Mouse (Mus musculus) layer of hippocampus, adult 2 months (tissue): ENCODE measurements around the gene Arl8a. TPM values are rescaled to one million over a fixed set of nuclear protein-coding genes. Genes with fewer than 3 reads are reported as not detected.
"Not testable (repeated sequence)": the region's sequence is repeated elsewhere in the genome, so short reads cannot be mapped to it uniquely, and the experiment has no call there.

ENCODE experiments used
- DNase-seq, 2 experiments: peaks; one replicate each; pipeline ENCODE4 v3.0.0; 2022; ENCODE audit warnings: low spot score in 2 of 2
- H3K27ac ChIP-seq: fragments of 200-600 bp; 2 replicates; pipeline ENCODE4 v1.8.1; 2022
- H3K4me3 ChIP-seq: fragments of 200-600 bp; 2 replicates; pipeline ENCODE4 v1.8.1; 2022; ENCODE audit warnings: mild to moderate bottlenecking
- CTCF ChIP-seq: fragments of 200-600 bp; conservative IDR thresholded peaks from 2 replicates; pipeline ENCODE4 v1.8.1; 2022; ENCODE audit warnings: antibody characterized with exemption, mild to moderate bottlenecking, moderate library complexity
- total RNA-seq, 2 experiments: library from RNA; stranded (reverse); gene quantifications; 2 replicates each; pipeline ENCODE4 v1.2.3; 2021

Arl8a gene
- total RNA-seq, 2 experiments from 2014 or later, result 247 to 258 TPM

GRCm38 (mm10) chr1:135181880-135182623, 35.4 kb downstream of the Arl8a start:
- H3K4me3 ChIP-seq, result no peak overlapping the region
- DNase-seq, result no peak
- TF ChIP-seq CTCF, result no peak
- no peak overlapping the region for H3K27ac ChIP-seq

- TF ChIP-seq CTCF, result no peak
- Histone ChIP-seq H3K27ac (no peak overlapping the region), H3K4me3 (no peak overlapping the region)
- no peak for DNase-seq
Observed at GRCm38 (mm10) chr1:135182975-135183374, 36.4 kb downstream of the Arl8a start.

- no peak for DNase-seq
- H3K27ac ChIP-seq, result no peak overlapping the region
- no peak for TF ChIP-seq CTCF
- no peak overlapping the region for H3K4me3 ChIP-seq
Observed at GRCm38 (mm10) chr1:135183448-135183847, 36.8 kb downstream of the Arl8a start.

GRCm38 (mm10) chr1:135183941-135184570, 37.4 kb downstream of the Arl8a start:
- TF ChIP-seq CTCF, result no peak
- no peak for DNase-seq
- H3K4me3 ChIP-seq, result no peak overlapping the region
- H3K27ac ChIP-seq, result no peak overlapping the region

- TF ChIP-seq CTCF, result no peak
- H3K27ac ChIP-seq, result no peak overlapping the region
- no peak for DNase-seq
- no peak overlapping the region for H3K4me3 ChIP-seq
Observed at GRCm38 (mm10) chr1:135185936-135186335, 39.3 kb downstream of the Arl8a start.

GRCm38 (mm10) chr1:135186427-135186826, 39.8 kb downstream of the Arl8a start:
- Histone ChIP-seq H3K4me3 (no peak overlapping the region), H3K27ac (no peak overlapping the region)
- no peak for TF ChIP-seq CTCF
- DNase-seq, result no peak

- not testable (repeated sequence) for DNase-seq, H3K27ac ChIP-seq, H3K4me3 ChIP-seq
Observed at GRCm38 (mm10) chr1:135187016-135187415, 40.4 kb downstream of the Arl8a start.

GRCm38 (mm10) chr1:135188197-135188596, 41.6 kb downstream of the Arl8a start:
- TF ChIP-seq CTCF, result no peak
- Histone ChIP-seq H3K4me3 (no peak overlapping the region), H3K27ac (no peak overlapping the region)
- no peak for DNase-seq

GRCm38 (mm10) chr1:135189186-135189585, 42.6 kb downstream of the Arl8a start:
- no peak for DNase-seq
- Histone ChIP-seq H3K27ac (no peak overlapping the region), H3K4me3 (no peak overlapping the region)
- TF ChIP-seq CTCF, result no peak

GRCm38 (mm10) chr1:135194335-135194734, 47.7 kb downstream of the Arl8a start:
- not testable (repeated sequence) for DNase-seq, H3K4me3 ChIP-seq, H3K27ac ChIP-seq

GRCm38 (mm10) chr1:135195907-135196440, 49.4 kb downstream of the Arl8a start:
- no peak for TF ChIP-seq CTCF
- Histone ChIP-seq H3K27ac (no peak overlapping the region), H3K4me3 (no peak overlapping the region)

GRCm38 (mm10) chr1:135198412-135198811, 51.8 kb downstream of the Arl8a start:
- TF ChIP-seq CTCF, result no peak
- Histone ChIP-seq H3K4me3 (no peak overlapping the region), H3K27ac (no peak overlapping the region)
- DNase-seq, result no peak

More at GRCm38 (mm10) chr1:135195907-135196440, 49.4 kb downstream of the Arl8a start:
- no peak for DNase-seq

GRCm38 (mm10) chr1:135199014-135199819, 52.6 kb downstream of the Arl8a start:
- no peak for TF ChIP-seq CTCF
- Histone ChIP-seq H3K4me3 (no peak overlapping the region), H3K27ac (no peak overlapping the region)
- no peak for DNase-seq
